Mouse (Mus musculus) olfactory bulb, adult 2 months (tissue): ENCODE measurements around the gene Tenm3. TPM values are rescaled to one million over a fixed set of nuclear protein-coding genes. Genes with fewer than 3 reads are reported as not detected.

Experiments used
- H3K27ac ChIP-seq: fragments of 200-500 bp; 2 replicates; pipeline ENCODE4 v1.5.1; 2012; ENCODE audit warnings: low read depth, low read length; ENCODE audit not compliant: insufficient read depth
- H3K4me1 ChIP-seq: fragments of 200-500 bp; 2 replicates; pipeline ENCODE4 v1.6.1; 2012; ENCODE audit warnings: low read length; ENCODE audit not compliant: control insufficient read depth, insufficient read depth
- H3K4me3 ChIP-seq: fragments of 200-500 bp; 2 replicates; pipeline ENCODE4 v1.5.1; 2012; ENCODE audit warnings: mild to moderate bottlenecking, low read depth, low read length, moderate library complexity; ENCODE audit not compliant: insufficient read depth
- CTCF ChIP-seq: fragments of 200-500 bp; IDR thresholded peaks from 2 replicates; pipeline ENCODE4 v1.5.1; 2012; ENCODE audit warnings: low read depth, mild to moderate bottlenecking, low read length, moderate library complexity; ENCODE audit not compliant: insufficient read depth
- POLR2A ChIP-seq: fragments of 200-500 bp; IDR thresholded peaks from 2 replicates; pipeline ENCODE4 v1.6.1; 2012; ENCODE audit warnings: mild to moderate bottlenecking, low read depth, low read length, moderate library complexity; ENCODE audit not compliant: insufficient read depth
- WGBS: fragments of 180-500 bp; shearing (Covaris S2); methylation state at CpG from one replicate; pipeline ENCODE4 v1.1.7; 2018; 5-methylcytosine and 5-hydroxymethylcytosine counted together
- polyA plus RNA-seq: library from polyadenylated mRNA; stranded (reverse); fragments of >200 nt; gene quantifications from 2 replicates; pipeline ENCODE4 v1.2.4, GENCODE M21; 2012; ENCODE audit warnings: low replicate concordance; ENCODE audit not compliant: missing spikeins, insufficient read depth, insufficient read length

The Tenm3 gene
- polyA plus RNA-seq, 1 experiment, result 52.2 TPM

DNA sequence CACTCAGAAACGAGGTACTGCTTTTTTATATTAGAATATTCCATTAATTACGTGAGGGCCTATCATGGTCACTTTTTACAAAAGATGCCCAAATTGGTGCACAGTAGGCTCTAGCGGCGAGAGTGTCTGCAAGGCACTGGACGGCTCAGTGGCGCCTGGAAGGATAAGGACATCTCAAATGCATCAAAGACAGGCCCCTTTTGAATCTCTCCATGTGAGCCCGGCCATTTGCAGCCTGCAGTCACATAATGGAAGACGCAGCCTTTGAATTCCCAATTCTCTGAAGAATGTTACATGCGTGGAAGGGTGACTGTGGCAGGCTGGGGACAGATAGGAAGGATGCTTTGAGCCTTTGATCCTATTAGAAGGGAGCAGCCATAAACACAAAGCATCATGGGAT is 631.8 kb downstream of the Tenm3 start:
- H3K27ac ChIP-seq, result no peak overlapping the region
- WGBS, result 92% methylated on average over 9 of the region's 9 CpGs
- TF ChIP-seq CTCF (no peak), POLR2A (no peak)
- H3K4me3 ChIP-seq, result no peak overlapping the region
- peaks cover 15% of the 10 kb centered on the region for H3K4me1 ChIP-seq

- WGBS, result 69% methylated on average over 6 of the region's 6 CpGs
- no peak overlapping the region for H3K4me3 ChIP-seq
- TF ChIP-seq POLR2A (no peak), CTCF (no peak)
- no peaks in the 10 kb centered on the region for H3K4me1 ChIP-seq
- no peak overlapping the region for H3K27ac ChIP-seq
Observed at GRCm38 (mm10) chr8:48207567-48207966, 636.2 kb downstream of the Tenm3 start.

- WGBS, result 62% methylated on average over 8 of the region's 8 CpGs
- Histone ChIP-seq H3K4me3 (no peak overlapping the region), H3K27ac (no peak overlapping the region)
Observed at GRCm38 (mm10) chr8:48206922-48207321, 636.8 kb downstream of the Tenm3 start.

DNA sequence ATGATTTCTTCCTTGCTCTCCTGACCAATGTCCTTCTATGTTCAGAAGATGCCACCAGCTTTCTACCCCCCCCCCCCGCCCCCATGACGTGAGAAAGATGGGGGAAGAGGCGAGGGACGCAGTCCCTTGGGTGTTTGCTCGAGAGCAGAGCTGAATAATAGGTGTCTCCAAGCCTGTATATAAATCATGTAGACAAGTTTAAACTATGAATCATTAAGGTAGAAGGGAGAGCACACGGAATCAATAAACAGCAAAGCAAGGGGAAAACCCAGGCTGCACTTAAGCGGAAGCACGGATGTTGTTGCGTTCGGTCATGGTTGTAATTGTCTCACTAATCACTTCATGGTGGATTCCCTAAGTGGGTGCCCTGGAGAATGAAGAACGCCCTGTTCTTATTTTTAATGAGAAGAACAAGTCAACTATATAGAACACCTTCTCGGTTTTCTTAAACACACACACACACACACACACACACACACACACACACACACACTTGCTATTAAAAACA is 638.9 kb downstream of the Tenm3 start:
- Histone ChIP-seq H3K27ac (no peak overlapping the region), H3K4me3 (no peak overlapping the region), H3K4me1 (no peaks in the 10 kb centered on the region)
- WGBS, result 89% methylated on average over 12 of the region's 12 CpGs
- TF ChIP-seq POLR2A, result no peak

More at GRCm38 (mm10) chr8:48206922-48207321, 636.8 kb downstream of the Tenm3 start:
- no peaks in the 10 kb centered on the region for H3K4me1 ChIP-seq
- no peak for TF ChIP-seq CTCF
- no peak for TF ChIP-seq POLR2A

DNA sequence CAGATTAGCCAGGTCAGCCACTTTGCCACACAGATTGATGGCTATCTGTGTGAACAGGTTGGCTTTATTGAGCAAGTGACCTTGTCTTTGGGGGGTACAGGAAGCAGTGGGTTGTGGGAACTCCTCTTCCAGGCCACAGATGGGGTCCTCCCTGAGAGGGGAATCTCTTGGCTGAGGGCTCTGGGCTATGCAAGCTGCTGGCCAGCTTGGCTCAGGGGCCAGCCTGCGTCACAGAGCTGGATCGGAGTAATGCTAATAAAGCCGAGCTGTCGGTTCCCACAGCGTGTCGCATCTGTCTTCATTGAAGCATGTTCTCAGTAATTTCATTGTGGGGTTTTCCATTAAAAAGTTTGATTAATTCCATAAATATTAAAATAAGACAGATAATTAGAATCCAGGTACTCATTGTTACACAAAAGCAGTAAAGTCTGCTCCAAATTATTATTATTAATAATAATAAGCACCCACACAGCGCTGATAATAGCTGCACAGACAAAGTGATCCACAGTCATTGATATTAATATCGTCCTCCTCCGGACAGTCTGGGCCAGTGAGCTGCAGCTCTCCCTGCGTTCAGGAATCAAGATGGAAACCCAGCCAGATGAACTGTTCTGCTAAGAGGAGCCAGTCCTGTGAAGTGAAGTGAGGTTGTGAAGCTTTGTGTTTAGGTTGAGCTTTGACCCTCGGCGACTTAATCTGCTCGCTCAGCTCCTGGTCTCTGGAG is 639.5 kb downstream of the Tenm3 start:
- WGBS, result 84% methylated on average over 13 of the region's 13 CpGs
- no peaks in the 10 kb centered on the region for H3K4me1 ChIP-seq
- no peak overlapping the region for H3K27ac ChIP-seq
- no peak overlapping the region for H3K4me3 ChIP-seq
- no peak for TF ChIP-seq CTCF
- TF ChIP-seq POLR2A, result no peak

- no peak overlapping the region for H3K27ac ChIP-seq
- WGBS, result 59% methylated on average over 9 of the region's 9 CpGs
- TF ChIP-seq POLR2A (no peak), CTCF (no peak)
- H3K4me3 ChIP-seq, result no peak overlapping the region
- H3K4me1 ChIP-seq, result no peaks in the 10 kb centered on the region
Observed at GRCm38 (mm10) chr8:48203611-48204010, 640.1 kb downstream of the Tenm3 start.

- no peak for TF ChIP-seq POLR2A
- TF ChIP-seq CTCF, result no peak
- Histone ChIP-seq H3K4me1 (no peaks in the 10 kb centered on the region), H3K27ac (no peak overlapping the region), H3K4me3 (no peak overlapping the region)
- 52% methylated on average over 6 of the region's 6 CpGs for WGBS
Observed at GRCm38 (mm10) chr8:48203161-48203560, 640.6 kb downstream of the Tenm3 start.

DNA sequence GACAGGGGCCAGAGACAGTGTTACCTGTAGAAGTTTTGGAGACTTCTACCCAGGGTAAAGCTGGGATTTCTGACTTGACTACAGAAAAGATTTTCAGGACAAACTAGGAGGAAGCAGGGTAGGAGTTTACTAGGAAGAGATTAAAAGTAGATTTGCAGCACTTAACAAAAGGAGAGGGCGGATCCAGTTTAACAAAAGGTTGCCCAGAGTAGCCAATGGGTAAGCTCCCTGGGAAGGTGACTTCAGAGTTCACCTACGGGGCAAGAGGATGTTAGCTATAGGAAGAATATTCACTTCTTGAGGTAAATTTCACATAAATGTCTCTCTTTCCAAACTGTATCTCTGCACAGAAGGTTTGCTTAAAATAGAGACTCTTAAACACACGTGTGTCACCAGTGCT is 641.1 kb downstream of the Tenm3 start:
- TF ChIP-seq POLR2A (no peak), CTCF (no peak)
- 52% methylated on average over 3 of the region's 3 CpGs for WGBS
- Histone ChIP-seq H3K4me1 (no peaks in the 10 kb centered on the region), H3K4me3 (no peak overlapping the region), H3K27ac (no peak overlapping the region)

DNA sequence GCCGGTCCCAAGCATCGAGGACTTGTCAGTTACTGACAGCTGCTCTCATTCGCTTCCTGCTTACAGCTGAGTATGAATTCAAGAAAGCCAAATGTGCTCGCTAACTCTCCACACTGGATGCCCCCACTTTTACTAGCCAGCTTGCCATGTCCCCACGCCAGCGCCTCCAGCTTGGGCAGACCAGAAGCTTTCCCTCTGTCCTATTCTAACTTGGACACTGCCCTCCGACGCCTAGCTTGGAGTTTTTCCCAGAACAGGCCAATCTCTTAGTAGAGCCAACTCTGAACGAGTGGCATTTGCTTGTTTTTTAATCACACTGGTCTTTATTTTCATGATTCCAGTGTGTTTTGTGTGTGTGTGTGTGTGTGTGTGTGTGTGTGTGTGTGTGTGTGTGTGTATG is 644.6 kb downstream of the Tenm3 start:
- WGBS, result 66% methylated on average over 9 of the region's 9 CpGs
- Histone ChIP-seq H3K4me3 (no peak overlapping the region), H3K27ac (no peak overlapping the region), H3K4me1 (no peaks in the 10 kb centered on the region)
- TF ChIP-seq POLR2A (no peak), CTCF (no peak)
